Mouse (Mus musculus) c-Kit-positive CD71-negative TER-119-negative erythroid progenitor cells, embryonic 14.5 days (primary cell): ENCODE measurements at regions not wholly inside any gene's neighbourhood (a gene's known extent, or its start where the extent isn't known, plus 50 kb on each side); places are given as distances from the start of the nearest gene placed in this dataset.

ENCODE experiments used
- DNase-seq: peaks from one replicate; pipeline ENCODE4 v3.0.0-alpha.2; 2013; ENCODE audit warnings: low read depth

DNA sequence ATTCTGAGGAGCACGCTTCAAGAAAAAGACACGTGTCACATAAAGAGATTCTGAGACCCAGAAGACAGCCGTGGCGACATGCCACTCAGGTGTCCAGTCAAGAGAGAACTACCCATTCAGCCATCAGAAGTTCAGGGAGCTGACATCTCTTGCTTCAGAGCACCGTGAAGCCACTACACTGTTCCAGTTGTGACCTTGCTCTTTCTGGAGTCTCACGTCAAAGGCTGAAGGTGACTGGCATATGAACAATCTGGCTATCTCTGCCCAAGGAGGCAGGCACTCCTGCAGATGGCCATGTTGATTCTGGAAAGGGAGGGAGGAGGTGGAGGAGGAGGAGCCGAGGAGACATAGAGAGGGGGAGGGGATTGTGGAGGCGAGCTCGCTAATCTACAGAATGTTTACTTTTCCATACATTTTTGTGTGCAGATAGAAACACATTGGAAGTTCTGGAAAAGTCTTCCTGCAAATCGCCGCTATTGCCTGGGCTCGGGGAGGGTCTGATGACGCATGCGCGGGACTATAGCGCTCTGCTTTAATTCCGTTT lies 116.3 kb upstream of the Ctnnb1 start:
- no peak for DNase-seq

DNA sequence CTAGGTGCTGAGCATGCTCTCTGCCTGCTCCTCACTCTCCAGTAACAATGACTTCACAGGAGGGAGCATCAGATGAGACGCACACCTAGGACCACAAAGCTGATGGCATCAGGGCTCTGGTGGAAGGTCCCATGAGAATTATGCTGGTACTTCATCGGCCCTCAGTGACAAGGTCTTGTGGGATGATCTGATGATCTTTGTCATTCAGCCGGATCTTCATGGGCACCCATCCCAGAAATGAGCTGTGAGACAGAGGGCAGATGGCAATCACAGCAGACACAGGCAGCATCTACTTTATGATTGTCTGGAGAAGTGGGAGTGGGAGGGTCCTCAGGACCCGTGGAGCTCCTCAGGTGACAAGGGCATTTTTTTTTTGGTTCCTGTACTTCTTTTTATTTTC lies 114.7 kb upstream of the Ctnnb1 start:
- no peak for DNase-seq

DNA sequence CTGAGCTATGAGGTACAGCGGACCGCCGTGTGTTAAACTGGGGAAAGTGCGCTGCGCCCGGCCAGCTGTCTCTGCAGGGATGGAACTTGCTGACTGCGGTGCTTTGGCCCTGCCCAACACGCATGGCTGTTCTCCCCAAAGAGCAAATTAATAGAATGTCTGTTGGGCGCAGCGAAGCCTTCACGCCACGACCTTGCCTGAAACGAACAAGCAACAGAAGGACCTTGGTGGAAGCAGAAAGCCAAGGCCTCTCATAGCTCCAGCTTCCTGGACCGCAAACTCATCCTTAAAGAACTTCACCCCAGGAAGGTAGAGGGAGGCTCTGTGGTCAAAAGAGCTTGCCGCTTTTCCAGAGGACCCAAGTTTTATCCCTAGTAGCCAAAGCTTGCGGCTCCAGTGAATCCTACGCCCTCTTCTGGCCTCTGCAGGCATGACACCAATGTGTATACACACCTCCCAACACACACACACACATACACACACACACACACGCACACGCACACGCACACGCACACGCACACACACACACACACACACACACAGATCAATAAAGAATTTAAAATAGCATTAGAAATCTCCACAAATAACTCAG lies 110.2 kb upstream of the Ctnnb1 start:
- DNase-seq: no peak

DNA sequence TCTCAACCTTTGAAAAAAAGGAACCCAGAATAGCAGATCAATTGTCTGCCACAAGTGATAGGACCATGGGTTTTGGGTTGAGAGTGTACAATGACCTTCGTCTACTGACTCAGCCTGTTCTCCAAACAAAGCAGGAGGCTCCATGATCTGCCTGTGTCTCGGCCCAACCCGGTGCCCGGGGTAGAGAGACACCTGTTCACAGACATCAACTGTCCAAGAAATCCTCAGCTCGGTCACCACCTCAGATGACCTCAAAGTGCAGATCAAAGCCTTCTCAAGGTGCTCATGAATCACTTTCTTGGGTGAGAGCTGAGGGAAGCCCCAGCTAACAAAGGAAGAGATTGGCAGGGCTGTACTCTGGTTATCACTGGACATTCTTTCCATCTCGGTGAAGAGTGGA lies 108.1 kb upstream of the Ctnnb1 start:
- DNase-seq: no peak

DNA sequence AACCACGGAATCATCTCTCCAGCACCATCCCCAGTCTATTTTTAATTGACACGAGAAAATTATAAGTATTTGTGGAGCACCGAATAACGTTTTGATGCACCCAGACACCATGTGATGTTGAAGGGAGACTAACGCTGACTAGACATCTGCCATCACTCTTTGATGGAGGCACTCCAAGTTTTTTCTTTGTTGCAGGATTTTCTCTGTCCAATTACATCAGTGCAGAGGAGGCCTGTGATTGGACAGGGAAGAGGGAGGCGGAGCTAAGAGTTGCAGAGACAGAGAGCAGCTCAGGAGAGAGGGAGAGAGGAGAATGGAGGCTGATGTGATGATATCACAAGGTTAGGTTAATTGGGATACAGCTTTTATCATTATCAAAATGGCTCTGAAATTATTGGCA lies 105.6 kb upstream of the Ctnnb1 start:
- DNase-seq: no peak

DNA sequence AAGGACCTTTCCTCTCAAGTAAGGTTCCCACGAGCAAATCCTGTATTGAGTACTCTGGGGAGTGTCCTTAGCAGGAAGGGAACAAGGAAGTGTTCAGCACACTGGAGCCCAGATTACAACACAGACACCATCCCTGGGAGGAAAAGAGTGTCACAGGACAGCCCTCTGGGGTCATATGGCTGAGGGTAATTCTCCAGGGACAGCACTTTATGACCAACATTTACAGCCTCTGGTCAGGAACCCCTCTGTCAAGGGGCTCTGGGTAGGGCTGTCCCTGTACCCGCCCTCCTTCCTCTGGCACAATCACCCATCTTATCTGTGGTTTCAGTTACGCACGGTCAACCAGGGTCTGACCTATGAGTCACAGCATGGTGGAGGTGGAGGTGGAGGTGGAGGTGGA lies 102.8 kb upstream of the Ctnnb1 start:
- DNase-seq: no peak

DNA sequence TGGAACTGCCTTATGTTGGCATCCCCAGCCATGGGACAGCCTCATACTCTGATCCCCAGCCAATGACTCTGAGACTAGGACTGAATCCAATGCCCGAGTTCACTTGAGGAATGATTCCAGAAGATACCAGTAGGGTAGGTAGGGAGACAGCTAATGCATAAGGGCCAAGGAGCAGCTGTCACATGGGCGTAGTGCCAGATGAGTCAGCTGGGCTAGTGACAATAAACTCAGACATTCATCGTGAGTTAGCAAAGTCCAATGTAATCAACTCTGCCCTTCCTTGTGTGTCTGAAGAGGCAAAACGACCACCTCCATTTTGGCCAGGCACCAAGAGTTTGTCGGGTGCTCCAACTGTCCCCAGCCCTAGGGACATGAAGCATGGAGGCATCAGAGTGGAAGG lies 98.5 kb upstream of the Ctnnb1 start:
- no peak for DNase-seq

DNA sequence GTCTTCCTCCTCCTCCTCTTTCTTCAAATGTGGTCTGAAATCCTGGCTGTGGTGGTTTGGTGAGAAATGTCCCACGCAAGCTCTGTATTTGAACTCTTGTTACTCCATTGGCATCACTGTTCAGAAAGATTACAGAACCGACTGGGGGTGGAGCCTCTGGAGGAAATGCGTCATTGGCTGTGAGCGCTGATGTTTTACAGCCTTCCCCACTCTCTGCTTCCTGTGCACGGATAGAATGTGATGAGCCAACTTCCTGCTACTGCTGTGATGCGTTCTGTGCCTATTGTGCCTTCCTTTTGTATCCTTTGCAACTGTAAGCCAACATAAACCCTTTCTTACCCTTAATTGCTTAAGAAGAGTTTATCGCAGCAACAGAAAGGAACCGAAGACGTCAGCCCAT lies 94.8 kb upstream of the Ctnnb1 start:
- no peak for DNase-seq

DNA sequence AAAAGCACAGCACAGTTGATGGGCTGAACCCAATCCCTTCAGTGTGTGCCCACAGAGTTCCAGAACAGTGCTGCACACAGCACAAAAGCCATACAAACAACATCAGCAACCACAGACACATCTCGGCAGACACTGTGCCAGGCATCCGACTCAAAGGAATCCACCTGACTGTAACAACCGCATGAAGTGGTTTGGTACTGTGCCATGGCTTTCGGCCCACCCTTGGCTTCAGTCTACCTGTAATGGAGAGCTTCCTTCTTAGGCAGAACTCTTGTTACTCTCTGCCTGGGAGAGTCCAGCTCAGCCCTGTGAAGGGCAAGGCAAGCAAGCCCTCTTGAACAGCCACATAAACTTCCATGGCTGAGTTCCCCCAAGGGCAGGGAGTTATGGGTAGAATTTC lies 93.4 kb upstream of the Ctnnb1 start:
- no peak for DNase-seq

DNA sequence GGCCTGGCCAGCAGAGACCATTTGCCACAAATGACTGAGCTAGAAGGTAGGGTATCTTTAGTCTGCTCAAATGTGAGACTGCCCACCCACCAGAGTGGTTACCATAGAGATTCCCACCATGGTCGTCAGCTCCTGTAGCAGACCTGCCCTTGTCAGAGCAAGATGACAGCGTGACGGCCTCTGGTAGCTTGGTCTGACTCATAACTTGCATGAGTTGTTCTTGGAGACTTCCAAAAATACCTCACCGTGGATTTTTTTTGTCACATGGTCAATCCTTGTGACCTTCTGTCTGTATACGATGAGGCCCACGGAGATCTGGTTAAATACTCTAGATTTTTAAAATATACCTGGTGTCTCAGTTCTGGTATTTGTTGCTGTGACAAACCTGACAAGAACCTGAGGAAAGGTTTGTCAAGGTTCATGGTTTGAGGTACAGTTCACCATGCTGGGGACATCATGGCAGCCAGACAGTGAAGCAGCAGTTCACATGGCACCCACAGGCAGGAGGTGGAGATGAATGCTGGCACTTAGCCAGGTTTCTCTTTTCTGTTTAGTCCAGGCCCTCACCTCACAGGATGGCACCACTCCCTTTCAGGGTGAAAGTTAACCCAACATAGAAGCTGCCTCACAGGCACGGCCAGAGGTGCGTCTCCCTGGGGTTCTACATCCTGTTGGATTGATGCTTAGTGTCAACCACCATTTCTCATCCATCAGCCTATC lies 91.4 kb upstream of the Ctnnb1 start:
- DNase-seq: no peak

DNA sequence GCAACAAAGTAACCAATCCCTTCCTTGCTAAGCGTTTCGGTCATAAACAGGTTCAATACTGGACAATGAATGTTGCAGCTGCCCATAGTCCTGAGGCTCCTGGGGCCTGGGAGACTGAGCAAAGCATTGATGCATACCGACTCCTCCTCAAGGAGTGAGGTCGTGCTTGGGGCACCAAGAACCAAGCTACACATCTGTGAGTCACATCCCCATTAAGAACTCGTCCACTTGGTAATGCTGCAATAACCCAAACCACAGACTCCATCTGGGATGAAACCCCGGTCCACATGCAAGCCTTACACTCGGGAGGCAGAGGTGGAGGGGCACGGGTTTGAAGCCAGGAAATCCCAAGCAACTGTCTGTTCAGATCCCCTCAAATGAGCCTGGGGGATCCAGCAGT lies 85.3 kb upstream of the Ctnnb1 start:
- DNase-seq: no peak

DNA sequence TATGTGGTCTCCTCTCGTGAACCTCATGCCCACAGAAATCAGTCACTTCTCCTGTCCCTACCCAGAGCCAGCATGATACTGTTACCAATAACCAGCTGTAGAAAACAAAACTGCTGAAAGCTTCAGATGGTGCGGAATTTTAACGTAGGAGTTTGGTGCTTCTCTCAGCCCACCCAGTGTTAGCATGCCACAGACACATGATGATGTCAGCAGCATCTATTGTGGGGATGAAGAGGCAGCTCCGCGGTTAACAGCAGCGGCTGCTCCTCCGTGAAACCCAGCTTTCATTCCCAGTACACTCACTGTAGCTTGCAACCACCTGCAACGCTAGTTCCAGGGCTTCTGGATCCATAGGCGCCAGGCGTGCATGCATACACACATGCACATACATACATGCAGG lies 83.5 kb upstream of the Ctnnb1 start:
- no peak for DNase-seq

DNA sequence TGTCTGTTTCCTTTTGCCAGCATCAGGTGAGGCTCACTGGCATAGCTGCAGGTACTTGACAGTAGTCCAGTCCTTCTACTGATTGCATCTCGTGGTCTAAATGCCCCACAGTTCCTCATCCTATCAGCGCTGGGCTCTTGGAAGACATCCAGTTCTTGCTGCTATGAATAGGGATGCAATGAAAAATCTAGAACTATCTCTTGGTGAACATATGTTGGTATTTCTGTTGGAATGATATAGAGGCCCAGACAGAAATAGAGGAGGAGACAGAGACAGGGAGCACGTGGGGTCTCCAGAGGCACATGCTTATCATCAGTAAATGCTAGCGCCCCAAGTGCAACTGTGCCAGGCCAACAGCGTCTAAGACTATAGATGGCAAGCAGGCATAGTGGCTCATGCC lies 81.4 kb upstream of the Ctnnb1 start:
- no peak for DNase-seq

DNA sequence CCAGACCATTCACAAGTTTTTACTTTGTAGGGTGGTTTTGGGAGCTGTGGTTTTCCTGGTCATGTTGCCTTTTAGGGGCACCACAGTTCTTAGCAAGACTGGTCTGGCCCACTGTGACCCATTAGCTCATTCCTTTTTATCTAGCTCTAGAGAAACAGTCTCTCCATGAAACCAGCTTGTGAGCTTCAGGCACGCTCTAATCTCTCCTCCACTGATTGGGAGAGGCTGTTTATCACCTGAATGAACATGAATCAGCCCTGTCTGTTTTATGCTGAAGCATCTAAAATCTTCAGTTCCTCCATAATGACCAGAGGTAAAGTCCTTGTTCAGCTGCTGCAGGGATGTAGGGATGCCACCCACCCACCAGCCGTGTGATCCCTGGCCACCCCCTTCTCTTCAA lies 80.1 kb upstream of the Ctnnb1 start:
- no peak for DNase-seq

DNA sequence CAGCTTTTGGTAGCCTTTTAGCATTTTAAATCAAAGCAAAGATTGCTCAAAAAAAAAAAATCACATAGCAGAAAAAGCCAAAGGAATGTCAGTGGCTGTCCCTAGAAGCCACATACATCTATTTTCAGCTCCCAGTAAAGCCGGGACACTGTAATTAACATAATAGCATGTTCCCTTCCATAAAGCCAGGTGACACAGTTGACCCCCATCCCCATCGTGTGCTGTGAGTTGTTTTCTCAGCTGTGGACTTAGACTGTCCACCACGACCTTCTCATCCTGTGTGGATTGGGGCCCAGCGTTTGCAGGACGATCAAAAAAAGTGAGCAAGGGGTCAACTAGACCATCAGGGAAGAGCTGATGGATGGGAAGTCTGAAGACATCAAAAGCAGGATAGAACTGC lies 78.9 kb upstream of the Ctnnb1 start:
- no peak for DNase-seq

DNA sequence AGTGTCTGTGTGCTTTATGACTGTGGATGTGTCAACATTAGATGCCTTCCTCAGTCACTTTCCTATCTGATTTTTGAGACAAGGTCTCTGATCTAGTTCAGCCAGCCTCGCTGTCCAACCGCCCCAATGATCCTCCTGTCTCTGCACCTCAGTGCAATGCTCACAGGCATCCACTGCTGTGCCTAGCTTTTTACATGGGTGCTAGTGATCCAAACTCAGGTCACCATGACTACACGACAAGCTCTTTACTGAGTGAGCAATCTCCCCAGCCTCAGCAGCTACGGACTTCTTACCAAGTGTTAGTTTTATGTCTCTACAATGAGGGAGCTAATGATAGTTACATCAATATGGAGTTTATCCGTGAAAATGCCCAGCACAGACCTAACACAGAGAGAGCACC lies 77.1 kb upstream of the Ctnnb1 start:
- DNase-seq: no peak

DNA sequence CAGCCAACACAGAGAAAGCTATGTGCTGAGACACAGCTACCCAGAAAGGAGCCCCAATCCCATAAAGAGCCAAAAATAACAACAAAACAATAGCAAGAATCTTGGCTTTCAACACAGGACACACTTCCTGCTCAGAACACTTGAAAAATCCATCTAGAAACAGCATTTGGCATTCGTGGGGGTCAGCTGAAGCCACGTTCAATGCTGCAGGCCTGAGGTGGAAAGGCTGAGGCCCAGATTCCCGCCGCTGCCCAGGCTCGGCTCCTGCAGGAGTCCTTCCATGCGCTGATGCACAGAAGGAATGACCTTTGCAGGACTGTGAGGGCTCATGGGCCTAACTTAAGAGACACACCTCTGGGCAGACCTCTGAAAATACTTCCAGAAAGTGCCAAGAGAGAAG lies 76.4 kb upstream of the Ctnnb1 start:
- DNase-seq: no peak

DNA sequence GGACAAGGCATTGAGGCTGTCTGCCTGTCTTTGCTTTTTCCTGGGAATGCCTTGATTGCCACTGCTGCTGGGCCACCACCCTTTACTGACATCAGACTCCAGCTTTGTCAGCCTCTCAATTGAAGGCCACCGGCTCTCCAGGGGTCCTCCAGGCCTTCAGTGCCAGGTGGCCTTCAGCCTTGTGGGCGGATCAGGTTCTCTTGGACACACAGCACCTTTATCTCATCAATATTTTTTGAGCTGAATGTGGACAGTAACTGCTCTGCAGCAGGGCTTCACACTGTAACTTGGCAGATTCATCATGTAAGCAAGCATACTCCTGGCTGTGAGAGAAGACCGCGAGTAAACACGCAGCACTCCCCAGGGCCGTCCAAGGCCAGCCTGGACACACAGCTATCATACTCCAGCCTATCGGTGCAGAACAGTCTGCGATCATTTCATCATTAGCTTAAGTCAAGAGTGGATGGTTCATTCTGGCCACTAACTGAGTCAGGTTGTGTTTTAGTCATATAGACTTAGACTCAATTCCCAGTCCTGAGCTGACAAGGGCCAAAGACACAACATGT lies 75.9 kb upstream of the Ctnnb1 start:
- DNase-seq: no peak

DNA sequence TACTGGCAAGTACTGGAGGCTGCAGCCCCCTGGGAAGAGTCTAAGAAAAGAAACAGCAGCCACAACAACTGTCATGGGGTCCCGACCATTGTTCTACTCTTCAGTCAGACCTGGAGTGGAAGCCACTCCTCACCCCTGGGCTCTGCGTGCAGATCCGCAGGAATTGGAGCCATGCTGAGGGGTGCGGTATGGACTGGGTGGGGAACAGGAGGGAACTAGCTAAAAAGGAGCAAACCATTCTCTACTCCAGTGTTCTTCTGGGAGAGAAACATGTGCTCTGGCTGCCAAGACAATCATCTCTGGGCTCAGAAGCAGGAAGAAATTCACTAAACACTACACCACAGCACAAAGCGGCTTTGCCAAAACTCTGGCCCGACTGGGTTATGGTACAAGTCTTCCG lies 74.7 kb upstream of the Ctnnb1 start:
- DNase-seq: no peak

DNA sequence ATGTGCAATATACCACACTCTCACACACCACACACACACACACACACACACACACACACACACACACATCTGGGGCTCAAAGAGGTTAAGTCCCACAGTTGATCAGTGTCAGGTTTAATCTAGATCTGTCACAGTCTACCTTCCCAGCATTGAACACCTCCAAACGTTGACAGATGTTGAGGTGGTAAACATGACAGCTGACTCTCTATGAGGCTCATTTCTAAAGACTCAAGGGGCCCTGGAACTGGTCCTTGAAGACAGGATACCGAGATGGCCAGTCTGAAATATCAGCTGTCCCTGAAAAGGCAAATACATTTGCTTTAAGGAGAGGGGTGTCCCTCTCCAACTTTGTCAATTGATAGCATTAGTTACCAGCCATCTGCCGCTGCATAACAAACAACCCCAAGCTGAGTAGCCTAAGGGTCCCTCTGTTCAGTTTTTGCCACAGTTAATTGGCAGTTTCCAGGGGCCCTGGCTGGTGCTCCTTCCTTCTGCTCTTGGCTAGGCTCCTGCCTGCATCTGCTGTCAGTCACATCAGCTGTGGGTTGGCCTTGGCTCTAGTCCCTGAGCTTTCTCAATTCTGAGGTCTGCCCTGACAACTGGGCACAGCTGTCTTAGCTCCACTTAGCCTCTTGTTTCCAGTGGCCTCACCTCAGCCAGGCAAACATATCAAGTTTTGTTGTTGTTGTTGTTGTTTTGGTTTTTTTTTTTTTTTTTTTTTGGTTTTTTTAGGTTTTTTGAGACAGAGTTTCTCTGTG lies 73.5 kb upstream of the Ctnnb1 start:
- DNase-seq: no peak

DNA sequence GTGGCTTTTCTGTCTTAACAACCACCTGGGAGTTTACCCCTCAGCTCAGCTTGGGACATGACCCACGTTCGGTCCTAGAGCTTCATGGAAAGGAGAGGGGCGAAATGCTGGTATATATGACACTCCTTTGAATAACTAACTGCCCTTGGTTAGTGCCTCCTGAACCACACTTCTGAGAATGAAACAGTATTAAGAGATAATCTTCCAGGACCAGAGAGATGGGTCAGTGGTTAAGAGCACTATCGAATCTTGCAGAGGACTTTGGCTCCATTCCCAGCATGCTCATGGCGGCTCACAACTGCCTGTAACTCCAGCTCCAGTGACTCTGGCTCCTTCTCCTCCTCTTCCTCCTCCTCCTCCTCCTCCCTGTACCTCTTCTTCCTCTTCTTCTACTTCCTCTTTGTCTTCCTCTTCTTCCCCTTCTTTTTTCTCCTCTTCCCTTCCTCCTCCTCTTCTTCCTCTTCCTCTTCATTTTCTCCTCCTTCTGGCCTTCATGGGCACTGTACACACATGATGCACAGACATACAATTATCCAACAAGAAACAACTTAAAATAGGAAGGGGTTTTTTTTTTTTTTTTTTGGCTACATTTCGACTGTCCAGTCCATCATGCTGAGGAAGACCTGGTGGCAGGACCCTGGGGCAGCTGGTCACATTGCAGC lies 71.0 kb upstream of the Ctnnb1 start:
- no peak for DNase-seq

DNA sequence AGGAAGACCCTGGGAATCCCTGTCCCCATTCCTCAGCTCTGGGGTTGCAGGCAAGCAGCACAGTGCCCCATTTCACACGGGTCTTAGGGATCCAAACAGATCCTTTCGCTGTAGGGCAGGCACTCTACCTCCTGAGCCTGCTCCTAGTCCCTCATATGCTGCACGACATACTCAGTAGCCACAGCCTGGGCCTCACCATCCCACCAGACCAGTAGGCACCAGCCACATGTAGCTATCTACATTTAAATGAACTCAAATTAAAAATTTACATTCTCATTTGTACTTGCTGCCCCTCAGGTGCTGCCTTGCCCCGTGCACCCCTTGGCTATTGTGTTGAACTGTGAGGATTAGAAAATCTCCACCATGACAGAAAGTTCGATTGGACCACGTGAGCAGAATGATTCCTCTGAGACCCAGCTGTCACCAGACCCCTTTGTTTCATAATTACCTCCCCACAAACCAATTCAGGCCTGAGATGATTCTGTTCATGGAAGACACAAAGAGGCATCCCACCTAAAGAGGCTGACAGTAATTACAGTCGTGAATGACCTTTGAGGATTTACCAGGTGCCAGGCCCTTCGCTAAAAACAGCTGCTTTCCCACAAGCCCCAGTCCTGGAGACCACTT lies 67.9 kb upstream of the Ctnnb1 start:
- DNase-seq: no peak
